In genomic region chr4:140401632-140402031, GRCm38 (mm10) we compare ENCODE assay signal across 26 mouse cellular contexts.
"Had no signal": no experiment of that assay in that cellular context is flagged by ENCODE, and none has a peak within 500 bp of the region (broad histone marks: within the 10 kb centered on the region; RNA-seq: fewer than 3 reads in every experiment).

No protein-coding gene starts in this region.

- DNase-seq: gastrocnemius, postnatal 14 days; gastrocnemius, postnatal 36 days; heart, adult 11 months; heart, adult 2 months; heart, postnatal 14 days; heart, postnatal 36 days; kidney, adult 11 months; kidney, adult 2 months; kidney, adult 9 months; kidney, postnatal 14 days; kidney, postnatal 36 days; layer of hippocampus, adult 9-11 months; layer of hippocampus, postnatal 36 days; liver; lung, adult 18-20 months had no signal

- H3K36me3 ChIP-seq: heart, embryonic 13.5 days; heart, embryonic 15.5 days; kidney, embryonic 15.5 days; limb, embryonic 10.5 days; limb, embryonic 12.5 days; liver, embryonic 12.5 days had no signal

- H3K4me2 ChIP-seq: heart, embryonic 11.5 days; heart, embryonic 13.5 days; heart, embryonic 15.5 days; kidney, embryonic 15.5 days; limb, embryonic 12.5 days; liver, embryonic 12.5 days had no signal

- H3K4me3 ChIP-seq: heart, adult 2 months; heart, embryonic 13.5 days; heart, embryonic 15.5 days; kidney, embryonic 15.5 days; limb, embryonic 10.5 days; limb, embryonic 12.5 days; liver, embryonic 12.5 days had no signal

- H3K4me1 ChIP-seq: heart, embryonic 15.5 days; liver, embryonic 12.5 days had no signal

- H3K9ac ChIP-seq: heart, embryonic 13.5 days; heart, embryonic 15.5 days; kidney, embryonic 15.5 days; limb, embryonic 12.5 days; liver, embryonic 12.5 days; liver, embryonic 14.5 days had no signal

- H3K27ac ChIP-seq: heart, adult 2 months; heart, embryonic 13.5 days; heart, embryonic 15.5 days; kidney, embryonic 15.5 days; kidney, postnatal 0 days; limb, embryonic 10.5 days; limb, embryonic 12.5 days; liver, embryonic 12.5 days; liver, embryonic 14.5 days had no signal

- H3K9me3 ChIP-seq: heart, embryonic 13.5 days; heart, embryonic 15.5 days; kidney, embryonic 15.5 days; limb, embryonic 10.5 days; limb, embryonic 12.5 days; liver, embryonic 12.5 days had no signal

- ATAC-seq: hindbrain, embryonic 16.5 days; intestine, embryonic 16.5 days; liver, embryonic 12.5 days had no signal

- H3K27me3 ChIP-seq: heart, embryonic 15.5 days; liver, embryonic 12.5 days had no signal
